Comparison of ENCODE assay signal across 20 mouse cellular contexts in genomic region chr1:167125870-167126269, GRCm38 (mm10).
"Had no signal": no experiment of that assay in that cellular context is flagged by ENCODE, and none has a peak within 500 bp of the region (broad histone marks: within the 10 kb centered on the region; RNA-seq: fewer than 3 reads in every experiment).

No protein-coding gene starts in this region.

- H3K9me3 ChIP-seq: liver, embryonic 12.5 days; midbrain, embryonic 10.5 days; midbrain, embryonic 12.5 days; midbrain, embryonic 15.5 days; neural tube, embryonic 13.5 days; neural tube, embryonic 15.5 days; stomach, embryonic 15.5 days had no signal

- H3K4me1 ChIP-seq: liver, embryonic 12.5 days; midbrain, embryonic 10.5 days; midbrain, embryonic 12.5 days; midbrain, embryonic 15.5 days; neural tube, embryonic 13.5 days; neural tube, embryonic 15.5 days; stomach, embryonic 15.5 days had no signal

- H3K4me2 ChIP-seq: liver, embryonic 12.5 days; lung, embryonic 14.5 days; midbrain, embryonic 12.5 days; midbrain, embryonic 15.5 days; neural tube, embryonic 13.5 days; neural tube, embryonic 15.5 days; stomach, embryonic 15.5 days had no signal

- H3K4me3 ChIP-seq: liver, embryonic 12.5 days; midbrain, embryonic 10.5 days; midbrain, embryonic 12.5 days; midbrain, embryonic 15.5 days; neural tube, embryonic 13.5 days; neural tube, embryonic 15.5 days; stomach, embryonic 15.5 days had no signal

- H3K9ac ChIP-seq: liver, embryonic 12.5 days; liver, embryonic 14.5 days; lung, embryonic 14.5 days; midbrain, embryonic 12.5 days; midbrain, embryonic 15.5 days; neural tube, embryonic 13.5 days; neural tube, embryonic 15.5 days; stomach, embryonic 15.5 days had no signal

- H3K27ac ChIP-seq: liver, embryonic 12.5 days; liver, embryonic 14.5 days; midbrain, embryonic 10.5 days; midbrain, embryonic 12.5 days; midbrain, embryonic 15.5 days; neural tube, embryonic 13.5 days; neural tube, embryonic 15.5 days; stomach, embryonic 15.5 days had no signal

- H3K36me3 ChIP-seq: liver, embryonic 12.5 days; midbrain, embryonic 10.5 days; midbrain, embryonic 12.5 days; midbrain, embryonic 15.5 days; neural tube, embryonic 13.5 days; neural tube, embryonic 15.5 days; stomach, embryonic 15.5 days had no signal

- DNase-seq: lung, adult 18-20 months; lung, embryonic 14.5 days; lung, postnatal 10 days; lung, postnatal 4 days; retina, postnatal 1 day; right cerebral cortex, adult 18-20 months; right cerebral cortex, postnatal 25 days; right cerebral cortex, postnatal 4 days; spleen, adult 18-20 months; thymus, adult 18-20 months; thymus, postnatal 14 days; thymus, postnatal 36 days had no signal

- ATAC-seq: liver, embryonic 12.5 days; midbrain, embryonic 15.5 days had no signal

- H3K27me3 ChIP-seq: liver, embryonic 12.5 days; midbrain, embryonic 12.5 days; midbrain, embryonic 15.5 days; neural tube, embryonic 13.5 days; neural tube, embryonic 15.5 days; stomach, embryonic 15.5 days had no signal
